Mouse (Mus musculus) retina, adult 2 months (tissue): ENCODE measurements at regions not wholly inside any gene's neighbourhood (a gene's known extent, or its start where the extent isn't known, plus 50 kb on each side); places are given as distances from the start of the nearest gene placed in this dataset.

Source experiments
- DNase-seq: peaks from one replicate; pipeline ENCODE4 v3.0.0-alpha.2; 2012; ENCODE audit warnings: low read depth, low spot score

GRCm38 (mm10) chr5:119388841-119389240, 281.6 kb upstream of the Tbx3 start:
- DNase-seq, result no peak

GRCm38 (mm10) chr5:119389384-119389783, 281.1 kb upstream of the Tbx3 start:
- DNase-seq, result no peak

- DNase-seq, result no peak
Measured at GRCm38 (mm10) chr5:119389857-119390256, 280.6 kb upstream of the Tbx3 start.

GRCm38 (mm10) chr5:119398475-119398874, 272.0 kb upstream of the Tbx3 start:
- no peak for DNase-seq

- DNase-seq, result no peak
Measured at GRCm38 (mm10) chr5:119400223-119400935, 270.1 kb upstream of the Tbx3 start.

GRCm38 (mm10) chr5:119401915-119402314, 268.6 kb upstream of the Tbx3 start:
- no peak for DNase-seq

- no peak for DNase-seq
Measured at GRCm38 (mm10) chr5:119402651-119403050, 267.8 kb upstream of the Tbx3 start.

GRCm38 (mm10) chr5:119410966-119411365, 259.5 kb upstream of the Tbx3 start:
- no peak for DNase-seq

- DNase-seq, result no peak
Measured at GRCm38 (mm10) chr5:119415835-119416234, 254.6 kb upstream of the Tbx3 start.

GRCm38 (mm10) chr5:119418486-119418885, 252.0 kb upstream of the Tbx3 start:
- no peak for DNase-seq

- DNase-seq, result no peak
Measured at GRCm38 (mm10) chr5:119427511-119428019, 242.9 kb upstream of the Tbx3 start.

GRCm38 (mm10) chr5:119431271-119431756, 239.2 kb upstream of the Tbx3 start:
- no peak for DNase-seq

GRCm38 (mm10) chr5:119434572-119434971, 235.9 kb upstream of the Tbx3 start:
- DNase-seq, result no peak

GRCm38 (mm10) chr5:119448494-119448893, 222.0 kb upstream of the Tbx3 start:
- DNase-seq, result no peak

GRCm38 (mm10) chr5:119449166-119449565, 221.3 kb upstream of the Tbx3 start:
- DNase-seq, result no peak

GRCm38 (mm10) chr5:119459751-119460150, 210.7 kb upstream of the Tbx3 start:
- DNase-seq, result peak; percentile 8

GRCm38 (mm10) chr5:119462659-119463530, 207.6 kb upstream of the Tbx3 start:
- DNase-seq, result no peak

GRCm38 (mm10) chr5:119464553-119464952, 205.9 kb upstream of the Tbx3 start:
- DNase-seq, result no peak

- no peak for DNase-seq
Measured at GRCm38 (mm10) chr5:119467346-119468085, 203.0 kb upstream of the Tbx3 start.

GRCm38 (mm10) chr5:119477926-119478325, 192.5 kb upstream of the Tbx3 start:
- DNase-seq, result no peak

GRCm38 (mm10) chr5:119478331-119478730, 192.1 kb upstream of the Tbx3 start:
- no peak for DNase-seq
